Mouse (Mus musculus) heart, postnatal 4 days (tissue): ENCODE data around the gene Olfr1057. TPM values are rescaled to one million over a fixed set of nuclear protein-coding genes. Genes with fewer than 3 reads are reported as not detected.
"Not testable (repeated sequence)": the region's sequence is repeated elsewhere in the genome, so short reads cannot be mapped to it uniquely, and the experiment has no call there.

Experiments
- DNase-seq: peaks from one replicate; pipeline ENCODE4 v3.0.0; 2021
- total RNA-seq, 2 experiments: library from RNA; stranded (reverse); gene quantifications; 2 replicates each; pipeline ENCODE4 v1.2.3; 2021

The Olfr1057 gene
- total RNA-seq = not detected

DNA sequence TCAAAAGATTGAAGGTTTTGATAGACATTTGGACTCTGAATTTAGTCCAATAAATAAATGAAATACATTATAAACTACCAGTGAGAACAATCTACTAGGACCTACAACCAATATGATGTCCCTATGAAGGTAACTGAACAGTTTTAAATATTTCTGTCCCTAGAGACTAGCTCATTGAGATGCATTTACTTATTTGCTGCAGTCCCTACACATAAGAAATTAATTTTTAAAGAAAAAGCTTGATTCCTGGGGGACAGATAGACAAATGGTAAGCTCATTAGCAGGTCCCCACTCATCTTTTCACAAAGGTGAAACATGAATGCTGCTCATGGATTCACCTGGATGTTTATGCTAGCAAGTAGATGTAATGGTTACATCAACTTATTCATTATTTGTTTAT is at the start of gene Olfr1057:
Gene Olfr1057 (minus strand): TSS at position 101 of the 400 bp plus-strand sequence.
- DNase-seq = no peak

DNA sequence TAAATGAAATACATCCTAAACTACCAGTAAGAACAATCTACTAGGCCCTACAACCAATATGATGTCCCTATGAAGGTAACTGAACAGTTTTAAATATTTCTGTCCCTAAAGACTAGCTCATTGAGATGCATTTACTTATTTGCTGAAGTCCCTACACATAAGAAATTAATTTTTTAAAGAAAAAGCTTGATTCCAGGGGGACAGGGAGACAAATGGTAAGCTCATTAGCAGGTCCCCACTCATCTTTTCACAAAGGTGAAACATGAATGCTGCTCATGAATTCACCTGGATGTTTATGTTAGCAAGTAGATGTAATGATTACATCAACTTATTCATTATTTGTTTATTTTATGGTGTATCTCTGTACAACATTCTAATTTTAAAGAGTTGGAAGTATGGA is 48.5 kb upstream of the Olfr1057 start, which contains the start of gene Olfr1062:
Gene Olfr1062 (minus strand): TSS at position 101 of the 400 bp plus-strand sequence.
- DNase-seq = not testable (repeated sequence)

DNA sequence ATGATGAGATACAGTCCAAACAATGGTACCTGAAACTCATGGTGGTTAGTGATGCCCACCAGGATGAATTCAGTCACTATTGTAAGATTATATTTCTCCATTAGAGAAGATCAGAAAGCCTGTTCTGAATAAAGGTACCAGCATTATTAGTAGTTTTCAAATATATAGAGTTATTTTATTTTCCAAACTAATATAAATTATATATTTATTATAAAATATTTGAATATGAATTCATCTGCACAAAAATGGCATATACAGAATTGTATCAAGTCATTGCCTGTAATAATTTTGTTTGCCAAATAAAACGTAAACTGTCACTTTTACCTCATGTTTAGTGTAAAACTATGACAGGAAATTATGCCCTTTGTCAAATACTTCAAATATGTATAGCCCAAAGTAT is 35.8 kb upstream of the Olfr1057 start, which contains the start of gene Olfr1061:
Gene Olfr1061 (minus strand): TSS at position 101 of the 400 bp plus-strand sequence.
- DNase-seq = no peak

DNA sequence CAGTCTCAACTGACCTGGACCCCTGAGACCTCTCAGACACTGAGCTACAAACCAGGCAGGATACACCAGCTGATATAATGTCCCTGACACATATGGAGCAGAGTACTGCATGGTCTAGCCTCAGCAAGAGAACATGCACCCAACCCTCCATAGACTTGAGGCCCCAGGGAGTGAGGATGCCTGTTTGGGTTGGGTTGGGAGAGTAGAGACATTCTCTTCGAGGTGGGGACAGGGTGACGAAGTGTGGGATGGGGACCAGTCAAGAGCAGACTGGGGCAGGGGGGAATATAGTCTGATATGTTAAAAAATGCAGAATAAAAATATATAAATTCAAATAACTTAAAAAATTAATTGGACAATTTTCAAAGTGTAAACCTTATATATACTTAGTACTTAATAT is 16.9 kb upstream of the Olfr1057 start:
- DNase-seq = no peak

DNA sequence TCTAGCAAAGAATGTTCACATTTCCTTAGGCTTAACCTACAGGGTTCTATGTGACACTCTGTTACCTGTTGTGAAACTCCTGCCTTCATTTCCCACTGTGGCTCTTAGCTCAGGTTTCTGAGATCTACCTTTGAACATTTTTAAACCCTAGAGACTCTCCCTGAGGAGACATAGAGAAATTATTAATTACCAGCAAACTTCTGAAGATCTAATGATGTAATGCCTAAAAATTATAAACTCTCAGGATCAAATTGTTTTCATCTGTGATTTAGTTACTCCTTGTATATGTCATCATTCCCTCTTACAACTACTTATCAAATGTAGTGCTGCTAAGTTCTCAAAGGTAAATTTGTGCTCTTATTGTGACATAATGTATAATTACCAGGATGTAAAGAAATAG is 10.3 kb upstream of the Olfr1057 start, which contains the start of gene Olfr1058:
Gene Olfr1058 (minus strand): TSS at position 101 of the 400 bp plus-strand sequence.
- not testable (repeated sequence) for DNase-seq

DNA sequence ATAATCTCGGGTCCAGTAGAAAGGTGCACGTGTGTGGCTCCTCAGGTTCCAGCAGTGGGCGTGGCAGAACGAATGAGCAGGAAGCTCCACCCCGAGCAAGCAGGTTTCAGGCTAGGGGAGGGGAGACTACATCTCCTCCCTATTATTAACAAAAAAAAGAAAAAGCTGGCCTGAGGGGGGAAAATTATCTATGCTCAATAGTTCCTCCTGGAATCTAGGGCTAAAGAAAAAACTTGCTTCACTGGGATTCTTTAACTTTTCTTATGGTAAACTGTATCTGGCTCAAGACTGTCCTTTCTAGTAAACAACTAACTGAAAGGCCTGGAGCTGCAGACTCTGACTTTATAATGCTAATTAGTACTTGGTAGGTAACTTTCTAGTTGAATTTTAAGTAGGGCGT is 11.9 kb downstream of the Olfr1057 start:
- not testable (repeated sequence) for DNase-seq

DNA sequence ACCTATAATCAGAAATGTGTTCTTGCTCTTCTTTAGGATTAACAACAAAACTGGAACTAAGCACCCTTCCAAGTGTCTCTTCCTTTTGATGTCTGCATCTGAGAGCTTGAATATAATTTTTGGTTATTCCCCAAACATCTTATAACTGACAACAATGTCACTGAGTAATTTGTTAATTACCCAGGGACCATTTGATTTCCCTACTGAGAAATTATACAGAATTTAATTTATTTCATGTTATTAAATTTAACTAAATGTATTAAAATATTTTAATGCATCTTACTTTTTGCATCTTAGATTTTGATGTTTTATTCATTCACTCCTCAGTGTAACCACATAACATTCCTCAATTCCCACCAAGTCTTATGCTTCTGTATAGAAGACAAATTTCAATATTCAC is 15.8 kb downstream of the Olfr1057 start, which contains the start of gene Olfr1056:
Gene Olfr1056 (minus strand): TSS at position 101 of the 400 bp plus-strand sequence.
- no peak for DNase-seq

DNA sequence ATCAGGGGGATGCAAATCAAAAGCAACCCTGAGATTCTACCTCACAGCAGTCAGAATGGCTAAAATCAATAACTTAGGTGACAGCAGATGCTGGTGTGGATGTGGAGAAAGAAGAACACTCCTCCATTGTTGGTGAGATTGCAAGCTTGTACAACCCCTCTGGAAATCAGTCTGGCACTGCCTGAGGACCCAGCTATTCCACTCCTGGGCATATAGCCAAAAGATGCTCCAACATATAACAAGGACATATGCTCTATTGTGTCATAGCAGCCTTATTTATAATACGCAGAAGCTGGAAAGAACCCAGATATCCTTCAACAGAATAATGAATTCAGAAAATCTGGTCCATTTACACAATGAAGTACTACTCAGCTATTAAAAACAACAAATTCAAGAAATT is 26.4 kb downstream of the Olfr1057 start:
- not testable (repeated sequence) for DNase-seq

DNA sequence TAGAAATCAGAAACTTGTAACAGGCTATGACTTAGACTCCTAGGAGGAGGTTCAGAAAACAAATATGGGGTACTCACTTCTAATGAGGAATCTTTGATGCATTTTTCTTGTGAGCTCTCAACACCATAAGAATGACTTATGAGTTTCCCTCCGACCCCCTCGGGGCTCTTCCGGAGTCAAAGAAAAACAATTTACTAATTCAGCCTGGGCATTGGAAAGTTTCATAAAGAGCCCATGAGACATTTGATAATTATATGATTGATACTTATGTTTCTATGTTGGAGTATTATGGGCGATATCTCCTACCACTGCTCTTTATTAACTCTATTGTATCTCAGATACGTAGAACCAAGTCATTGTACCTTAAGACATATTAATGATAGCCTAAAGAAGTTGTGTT is 28.0 kb downstream of the Olfr1057 start, which contains the start of gene Olfr1055:
Gene Olfr1055 (minus strand): TSS at position 101 of the 400 bp plus-strand sequence.
- no peak for DNase-seq

DNA sequence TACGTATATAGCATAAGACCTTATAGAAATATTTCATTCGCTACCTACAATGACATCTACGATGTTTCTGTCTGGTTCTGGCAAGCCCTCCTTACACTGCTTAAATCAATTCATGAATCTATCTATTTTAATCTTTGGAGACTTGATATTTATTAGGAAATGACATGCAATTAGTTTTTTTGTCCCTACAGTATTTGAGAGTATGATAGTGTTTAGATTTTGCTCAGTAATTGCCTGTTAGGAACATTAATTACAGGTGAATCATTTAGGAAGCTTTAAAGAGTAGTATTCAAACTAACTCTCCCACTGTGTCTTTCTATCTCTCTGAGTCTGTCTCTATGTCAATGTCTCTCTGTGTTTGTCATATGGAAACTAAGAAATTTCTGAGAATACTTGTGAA is 42.9 kb downstream of the Olfr1057 start, which contains the start of gene Olfr1054:
Gene Olfr1054 (minus strand): TSS at position 101 of the 400 bp plus-strand sequence.
- no peak for DNase-seq

Other genes with a start within 250 kb of the Olfr1057 start
- not detected for gene Olfr1039, start 242.5 kb downstream of the Olfr1057 start, total RNA-seq
- not detected for gene Olfr1040, start 231.7 kb downstream of the Olfr1057 start, total RNA-seq
- gene Olfr1042, start 216.6 kb downstream of the Olfr1057 start, total RNA-seq = not detected
- not detected for gene Olfr1043, start 210.9 kb downstream of the Olfr1057 start, total RNA-seq
- not detected for gene Olfr1044, start 200.6 kb downstream of the Olfr1057 start, total RNA-seq
- not detected for gene Olfr52, start 192.7 kb downstream of the Olfr1057 start, total RNA-seq
- gene Olfr1045, start 175.4 kb downstream of the Olfr1057 start, total RNA-seq = not detected
- not detected for gene Olfr1046, start 159.1 kb downstream of the Olfr1057 start, total RNA-seq
- gene Olfr1047, start 147.0 kb downstream of the Olfr1057 start, total RNA-seq = not detected
- gene Olfr1048, start 138.1 kb downstream of the Olfr1057 start, total RNA-seq = not detected
- not detected for gene Olfr1049, start 120.1 kb downstream of the Olfr1057 start, total RNA-seq
- not detected for gene Olfr1051, start 99.3 kb downstream of the Olfr1057 start, total RNA-seq
- gene Olfr1052, start 85.9 kb downstream of the Olfr1057 start, total RNA-seq = not detected
- gene Olfr1053, start 63.1 kb downstream of the Olfr1057 start, total RNA-seq = not detected
- not detected for gene Olfr1054, start 43.0 kb downstream of the Olfr1057 start, total RNA-seq
- gene Olfr1055, start 28.1 kb downstream of the Olfr1057 start, total RNA-seq = not detected
- gene Olfr1056, start 15.9 kb downstream of the Olfr1057 start, total RNA-seq = not detected
- not detected for gene Olfr1058, start 10.2 kb upstream of the Olfr1057 start, total RNA-seq
- not detected for gene Olfr1061, start 35.7 kb upstream of the Olfr1057 start, total RNA-seq
- not detected for gene Olfr1062, start 48.4 kb upstream of the Olfr1057 start, total RNA-seq
- gene Olfr1065, start 72.2 kb upstream of the Olfr1057 start, total RNA-seq = not detected
- gene Olfr1066, start 77.9 kb upstream of the Olfr1057 start, total RNA-seq = not detected
- not detected for gene Olfr228, start 109.0 kb upstream of the Olfr1057 start, total RNA-seq
- not detected for gene Olfr1076, start 130.1 kb upstream of the Olfr1057 start, total RNA-seq
- not detected for gene Olfr1079, start 164.1 kb upstream of the Olfr1057 start, total RNA-seq
- not detected for gene Olfr1080, start 179.8 kb upstream of the Olfr1057 start, total RNA-seq
- gene Olfr1082, start 220.6 kb upstream of the Olfr1057 start, total RNA-seq = not detected